Mouse (Mus musculus): ENCODE measurements at regions not wholly inside any gene's neighbourhood (a gene's known extent, or its start where the extent isn't known, plus 50 kb on each side); places are given as distances from the start of the nearest gene placed in this dataset.
"Not testable (repeated sequence)": the region's sequence is repeated elsewhere in the genome, so short reads cannot be mapped to it uniquely, and the experiment has no call there.

- peak; percentile 37 to 63 for DNase-seq (ENCODE audit: low spot score in 2 of 2)
Observed at GRCm38 (mm10) chr11:31615107-31615811, 56.4 kb downstream of the Bod1 start.

DNA sequence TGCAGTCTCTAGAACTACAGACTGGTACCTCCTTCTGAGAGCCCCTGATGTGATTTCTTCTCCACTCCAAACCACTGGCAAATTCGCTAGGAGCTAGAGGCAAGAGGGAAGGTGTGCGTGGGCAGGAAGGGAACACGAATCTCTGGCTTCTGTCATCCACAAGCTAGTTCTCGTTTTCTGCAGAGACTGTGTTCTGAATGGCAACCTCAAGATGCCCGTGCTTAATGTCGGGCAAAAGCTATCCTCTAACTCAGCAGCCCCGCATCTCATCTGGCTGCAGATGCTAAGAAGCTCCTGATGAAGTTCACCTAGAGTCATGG is 57.3 kb downstream of the Bod1 start:
- no peak for DNase-seq (ENCODE audit: low spot score in 2 of 2)

DNA sequence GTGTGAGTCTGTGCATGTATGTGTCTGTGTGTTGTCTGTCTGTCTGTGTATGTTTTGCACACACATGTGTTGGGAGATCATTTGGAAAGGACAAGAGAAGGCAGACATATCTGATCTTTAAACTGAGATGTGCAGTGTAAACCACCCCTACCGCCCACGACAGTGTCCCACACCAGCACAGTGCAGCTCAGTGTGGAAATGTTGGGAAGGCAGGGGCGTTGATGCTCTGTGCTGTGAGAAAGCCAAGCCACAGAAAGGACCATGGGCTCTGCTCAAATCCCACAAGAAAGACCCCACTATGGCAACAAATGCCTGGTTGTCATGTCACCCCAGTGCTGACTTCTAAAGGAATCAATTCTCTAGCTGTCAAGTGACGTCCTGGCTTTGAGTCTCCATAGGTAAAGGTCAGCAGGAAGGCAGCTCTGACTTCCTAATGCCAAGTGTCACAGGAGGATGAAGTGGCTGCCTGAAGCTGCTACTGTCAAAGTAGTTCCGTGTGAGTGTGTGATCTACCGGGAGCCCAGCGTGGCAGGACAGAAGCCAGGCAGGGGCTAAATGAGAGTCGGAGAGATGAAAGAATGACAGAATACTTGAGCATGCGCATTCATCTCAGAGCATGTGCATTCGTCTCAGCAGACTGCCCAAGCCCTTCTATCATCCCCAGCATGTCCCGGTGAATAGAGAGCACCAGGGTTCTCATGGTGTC is 57.8 kb downstream of the Bod1 start:
- no peak for DNase-seq (ENCODE audit: low spot score in 2 of 2)

- DNase-seq (ENCODE audit: low spot score in 2 of 2), result no peak
Observed at GRCm38 (mm10) chr11:31608458-31608857, 63.2 kb downstream of the Bod1 start.

- DNase-seq (ENCODE audit: low spot score in 2 of 2), result no peak
Observed at GRCm38 (mm10) chr11:31601499-31601898, 70.2 kb downstream of the Bod1 start.

- DNase-seq (ENCODE audit: low spot score in 2 of 2), result no peak
Observed at GRCm38 (mm10) chr11:31593604-31594003, 78.1 kb downstream of the Bod1 start.

GRCm38 (mm10) chr11:31592061-31592460 is 79.6 kb downstream of the Bod1 start:
- DNase-seq (ENCODE audit: low spot score in 2 of 2), result no peak

DNA sequence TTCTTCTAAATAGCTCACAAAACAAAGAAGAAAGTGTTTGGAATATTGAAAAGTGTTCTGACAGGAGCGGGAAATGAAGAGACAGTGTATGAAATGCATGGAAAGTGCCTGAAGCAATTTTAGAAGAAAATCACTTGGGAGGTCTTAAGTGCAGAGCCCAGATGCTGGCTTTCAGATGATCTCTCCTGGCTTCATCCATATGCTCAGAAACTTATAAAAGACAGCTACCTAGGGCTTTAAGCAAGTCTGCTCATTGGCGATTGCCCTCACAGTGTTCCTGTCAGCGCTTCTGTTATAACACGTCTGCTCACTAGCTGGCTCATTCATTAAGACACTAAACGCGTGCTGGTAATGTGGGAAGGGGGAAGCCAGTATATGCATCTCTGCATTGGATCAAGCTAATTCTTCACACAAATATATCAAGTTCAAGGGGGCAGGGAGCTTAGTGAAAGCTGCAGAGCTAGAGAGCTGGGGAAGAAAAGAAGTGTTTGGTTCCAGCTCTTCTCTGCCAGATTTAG is 80.6 kb downstream of the Bod1 start:
- DNase-seq (ENCODE audit: low spot score in 2 of 2), result no peak

GRCm38 (mm10) chr11:31574941-31575340 is 96.7 kb downstream of the Bod1 start:
- no peak for DNase-seq (ENCODE audit: low spot score in 2 of 2)

- no peak for DNase-seq (ENCODE audit: low spot score in 2 of 2)
Observed at GRCm38 (mm10) chr11:31564742-31565510, 106.8 kb downstream of the Bod1 start.

GRCm38 (mm10) chr11:31563826-31564741 is 107.6 kb downstream of the Bod1 start:
- DNase-seq (ENCODE audit: low spot score in 2 of 2), result no peak

DNA sequence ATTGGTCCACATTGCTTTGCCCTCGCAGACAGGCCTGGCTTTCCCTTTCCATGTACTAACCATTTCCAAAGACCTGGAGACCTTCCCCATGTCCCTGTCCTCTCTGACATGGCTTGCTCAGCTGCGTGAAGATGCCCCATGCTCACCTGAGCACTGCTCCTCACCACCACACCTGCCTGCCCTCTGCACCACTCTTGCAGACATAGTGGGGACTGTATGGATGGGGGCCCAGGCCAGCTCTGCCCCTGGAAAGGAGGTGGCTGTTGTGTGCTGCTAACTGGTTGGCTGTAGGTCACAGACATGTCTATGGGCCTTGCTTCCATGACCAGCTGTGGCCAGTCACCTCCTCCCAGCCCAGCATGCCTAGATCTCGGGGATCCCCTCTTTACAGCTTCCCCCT is 108.7 kb downstream of the Bod1 start:
- DNase-seq (ENCODE audit: low spot score in 2 of 2), result no peak

- no peak for DNase-seq (ENCODE audit: low spot score in 2 of 2)
Observed at GRCm38 (mm10) chr11:31560775-31561174, 110.9 kb downstream of the Bod1 start.

DNA sequence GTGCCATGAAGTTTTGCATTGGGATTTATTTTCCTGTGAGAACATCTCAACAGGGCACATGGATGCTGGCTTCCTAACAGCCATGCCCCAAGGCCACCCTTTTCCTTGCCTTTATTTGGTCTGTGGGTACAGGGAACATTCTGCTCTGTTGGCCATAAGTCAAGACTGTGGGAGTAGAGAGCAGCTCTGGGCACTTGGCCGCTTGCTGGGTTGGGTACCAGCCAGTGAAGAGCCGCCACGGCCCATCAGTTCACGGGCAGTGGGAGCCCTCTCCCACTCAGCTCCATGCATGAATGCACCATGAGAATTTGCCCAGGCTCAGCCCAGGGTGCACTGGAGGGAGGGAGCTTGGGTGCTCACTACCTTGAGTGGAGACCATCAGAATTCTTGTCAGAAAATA is 116.6 kb downstream of the Bod1 start:
- no peak for DNase-seq (ENCODE audit: low spot score in 2 of 2)

GRCm38 (mm10) chr11:31551614-31552271 is 119.9 kb downstream of the Bod1 start:
- no peak for DNase-seq (ENCODE audit: low spot score in 2 of 2)

DNA sequence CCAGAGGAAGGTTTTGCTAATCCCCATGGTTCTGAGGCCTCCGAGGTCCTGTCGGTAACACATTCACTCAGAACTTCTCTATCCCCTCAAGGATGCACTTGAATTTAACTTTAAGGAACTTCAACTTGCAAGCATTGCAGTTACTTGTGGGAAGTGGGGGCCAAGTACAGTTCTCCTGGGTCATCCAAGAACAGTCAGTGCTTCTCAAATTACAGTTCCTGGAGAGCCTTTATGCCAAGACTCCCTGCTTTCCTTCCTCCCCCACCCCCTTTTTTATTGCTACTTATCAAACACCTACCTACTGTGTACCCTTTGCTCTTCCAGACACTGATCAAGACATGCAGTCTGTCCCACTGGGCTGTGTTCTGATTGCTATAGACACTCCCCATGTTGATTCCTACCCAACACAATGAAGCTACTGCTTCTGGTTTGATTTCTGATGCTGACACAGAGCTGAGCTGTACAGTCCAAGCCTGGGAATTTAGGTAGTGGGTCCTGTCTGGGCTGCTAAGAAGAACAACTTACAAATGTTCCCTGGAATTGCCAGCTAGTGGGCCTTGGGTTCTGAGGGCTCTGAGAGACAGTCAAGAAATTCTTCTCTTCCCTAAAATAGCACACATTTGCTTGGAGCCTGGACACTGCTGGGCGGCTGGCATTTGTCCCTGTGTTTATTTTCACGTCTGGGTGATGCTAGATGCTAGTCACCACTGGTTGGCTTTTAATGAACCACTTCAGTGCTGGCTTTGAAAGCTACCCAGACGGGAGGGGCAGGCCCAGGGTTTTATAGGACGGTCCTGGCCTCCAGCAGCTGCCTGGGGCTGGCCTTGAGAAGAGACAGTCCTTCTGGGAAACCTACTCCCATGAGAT is 120.7 kb downstream of the Bod1 start:
- peak in 1 of 2 experiments; percentile 4 for DNase-seq (ENCODE audit: low spot score in 2 of 2)

DNA sequence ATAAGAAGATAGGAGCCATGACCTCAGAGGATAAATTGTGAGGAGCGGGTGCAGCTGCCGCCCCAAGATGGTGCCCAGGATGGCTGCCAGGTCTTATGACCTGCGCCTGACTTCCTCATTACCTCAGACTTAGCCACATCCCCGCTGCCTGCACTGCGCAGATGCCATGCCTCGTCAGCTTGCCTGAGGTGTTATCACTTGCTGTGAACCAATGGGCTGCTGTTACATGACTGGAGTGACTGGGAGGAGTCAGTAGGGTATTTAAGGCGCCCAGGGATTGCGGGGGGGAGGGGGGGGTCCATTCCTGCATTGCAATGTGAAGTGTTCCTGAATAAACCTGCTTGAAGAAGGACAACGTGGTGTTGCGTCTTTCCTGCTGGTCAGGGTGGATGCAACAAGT is 126.2 kb downstream of the Bod1 start:
- not testable (repeated sequence) for DNase-seq (ENCODE audit: low spot score in 2 of 2)

DNA sequence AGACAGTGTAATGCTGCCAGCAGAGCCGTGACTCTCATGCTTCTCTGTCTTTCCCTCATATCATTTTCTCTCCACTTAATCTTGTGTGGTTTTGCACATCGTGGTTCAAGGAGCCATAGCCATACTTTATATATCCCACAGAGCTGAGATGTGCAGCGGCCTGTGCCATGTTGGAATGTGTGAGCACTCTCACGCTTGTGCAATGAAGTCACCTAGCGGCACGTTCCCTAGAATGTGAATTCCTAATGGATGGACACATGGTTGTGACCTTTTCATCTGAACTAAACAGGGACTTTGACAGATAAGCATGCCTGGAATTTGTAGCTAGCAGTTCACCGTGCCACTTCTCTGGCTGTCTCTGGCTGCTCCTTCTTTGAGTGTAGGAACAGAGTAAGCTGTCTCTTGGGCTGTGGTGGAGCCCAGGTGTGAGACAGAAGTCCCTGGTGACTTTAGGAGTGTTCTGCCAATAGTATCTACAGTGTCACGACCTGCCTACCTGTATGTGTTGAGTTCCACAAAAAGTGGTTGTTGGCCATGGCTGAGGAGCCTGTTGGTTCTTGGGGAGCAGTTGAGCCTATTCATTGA is 129.0 kb downstream of the Bod1 start:
- peak in 1 of 2 experiments; percentile 1 for DNase-seq (ENCODE audit: low spot score in 2 of 2)

DNA sequence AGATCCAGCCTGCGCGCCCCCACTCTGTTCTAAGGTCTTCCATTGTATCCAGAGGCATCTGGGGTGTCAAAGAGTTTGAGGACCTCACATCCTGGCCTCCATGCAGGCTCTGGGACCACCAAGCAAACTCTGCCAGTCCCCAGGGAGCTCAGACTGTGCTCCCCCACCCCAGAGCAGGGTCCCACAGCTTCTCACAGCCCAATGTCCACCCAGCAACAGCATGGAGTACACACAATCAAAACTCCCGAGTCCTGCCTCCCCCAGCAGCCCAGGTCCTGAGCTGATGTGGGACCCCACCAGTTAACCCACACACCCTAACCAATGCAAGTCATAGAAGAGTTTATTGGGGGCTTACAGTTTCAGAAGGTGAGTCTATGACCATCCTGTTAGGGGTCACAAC is 130.3 kb downstream of the Bod1 start:
- DNase-seq (ENCODE audit: low spot score in 2 of 2), result peak in 1 of 2 experiments; percentile 2

DNA sequence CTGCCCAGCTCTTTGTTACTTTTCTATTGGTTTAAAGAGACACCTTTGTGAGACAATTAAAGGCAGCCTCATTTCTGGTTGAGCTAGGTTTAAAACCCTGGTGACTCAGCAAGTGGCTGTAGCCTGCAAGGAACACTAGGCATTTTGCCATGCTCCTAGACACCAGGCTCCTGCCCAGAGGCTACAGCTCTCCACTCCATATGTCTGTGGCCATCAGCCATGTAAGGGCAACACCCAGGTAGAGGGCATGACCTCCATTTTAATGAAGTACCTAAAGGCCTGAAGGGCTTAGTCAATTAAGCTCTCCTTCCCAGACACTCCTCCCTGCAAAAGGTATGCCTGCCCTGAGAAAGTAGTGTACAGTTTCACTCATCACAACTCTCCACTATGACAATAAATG is 130.9 kb downstream of the Bod1 start:
- DNase-seq (ENCODE audit: low spot score in 2 of 2), result no peak
